Mouse (Mus musculus) liver, postnatal 0 days (tissue): Measurements from ENCODE around the gene Olfr1309. TPM values are rescaled to one million over a fixed set of nuclear protein-coding genes. Genes with fewer than 3 reads are reported as not detected.
"Not testable (repeated sequence)": the region's sequence is repeated elsewhere in the genome, so short reads cannot be mapped to it uniquely, and the experiment has no call there.

Source experiments
- ATAC-seq: fragments of 200-750 bp; cut with Nextera tagmentation; 2 replicates; pipeline ENCODE4 v1.8.0; 2017; ENCODE audit warnings: mild to moderate bottlenecking, moderate library complexity
- DNase-seq: peaks from one replicate; pipeline ENCODE4 v3.0.0-alpha.2; 2016
- H3K27ac ChIP-seq: fragments of 300-500 bp; sonication (generic); 2 replicates; pipeline ENCODE4 v1.5.1; 2014; ENCODE audit warnings: antibody characterized with exemption, moderate library complexity, mild to moderate bottlenecking, low read depth
- H3K27me3 ChIP-seq: fragments of 300-500 bp; sonication (generic); 2 replicates; pipeline ENCODE4 v1.6.1; 2014; ENCODE audit warnings: low read length, control low read depth, mixed read lengths; ENCODE audit not compliant: insufficient read depth
- H3K36me3 ChIP-seq: fragments of 300-500 bp; sonication (generic); replicated peaks from 2 replicates; pipeline ENCODE4 v1.6.1; 2014; ENCODE audit warnings: mild to moderate bottlenecking, control low read depth, low read length, moderate library complexity, mixed read lengths; ENCODE audit not compliant: insufficient read depth
- H3K4me1 ChIP-seq: fragments of 300-500 bp; sonication (generic); 2 replicates; pipeline ENCODE4 v1.6.1; 2014; ENCODE audit warnings: antibody characterized with exemption, mild to moderate bottlenecking, control low read depth; ENCODE audit not compliant: insufficient read depth
- H3K4me2 ChIP-seq: fragments of 300-500 bp; sonication (generic); 2 replicates; pipeline ENCODE4 v1.6.1; 2014; ENCODE audit warnings: low read depth, mild to moderate bottlenecking, low read length, moderate library complexity, mixed read lengths
- H3K4me3 ChIP-seq: fragments of 300-500 bp; sonication (generic); 2 replicates; pipeline ENCODE4 v1.5.1; 2014; ENCODE audit warnings: low read depth, low read length
- H3K9ac ChIP-seq: fragments of 300-500 bp; sonication (generic); replicated peaks from 2 replicates; pipeline ENCODE4 v1.6.1; 2014; ENCODE audit warnings: mild to moderate bottlenecking, moderate library complexity
- H3K9me3 ChIP-seq: fragments of 300-500 bp; sonication (generic); 2 replicates; pipeline ENCODE4 v1.6.1; 2016; ENCODE audit warnings: mild to moderate bottlenecking, control low read depth, low read length, mixed read lengths
- CTCF ChIP-seq: sonication (generic); IDR thresholded peaks from 2 replicates; pipeline ENCODE4 v1.5.1; 2016; ENCODE audit warnings: antibody characterized with exemption, low read depth
- EP300 ChIP-seq: IDR thresholded peaks from 2 replicates; pipeline ENCODE4 v1.6.1; 2016; ENCODE audit warnings: antibody characterized with exemption, low read depth, mild to moderate bottlenecking
- WGBS: fragments of 180-500 bp; shearing (Covaris S2); extraction: QIAGEN DNeasy Blood & Tissue Kit; methylation state at CpG from one replicate; pipeline ENCODE4 v1.1.7; 2014; ENCODE audit not compliant: insufficient replicate concordance; 5-methylcytosine and 5-hydroxymethylcytosine counted together
- polyA plus RNA-seq: library from polyadenylated mRNA; unstranded; fragments of >200 nt; fragmentation: Nextera tagmentation; extraction: Ambion mirVana; gene quantifications from 2 replicates; pipeline ENCODE4 v1.2.1, GENCODE M21; 2015

Olfr1309 gene
- polyA plus RNA-seq: not detected in 2 replicates

GRCm38 (mm10) chr2:111990181-111990580, at the start of gene Olfr1309:
Olfr1309 (minus strand) TSS chr2:111990281.
- Histone ChIP-seq H3K36me3 (no peaks in the 10 kb centered on the region), H3K27ac (no peak within 1 kb of the TSS), H3K4me2 (no peak within 1 kb of the TSS), H3K4me3 (no peak within 1 kb of the TSS), H3K4me1 (no peaks in the 10 kb centered on the region), H3K9ac (no peak within 1 kb of the TSS), H3K9me3 (peaks cover 3% of the 10 kb centered on the region; the same call in 1 of the 2 replicates), H3K27me3 (no peaks in the 10 kb centered on the region)
- TF ChIP-seq EP300: no peak
- no peak for TF ChIP-seq CTCF
- no peak for DNase-seq
- no peak for ATAC-seq
- 44% methylated on average over 1 of the region's 1 CpGs for WGBS

- 45% methylated on average over 6 of the region's 6 CpGs for WGBS
- not testable (repeated sequence) for H3K27me3 ChIP-seq, H3K9ac ChIP-seq, H3K27ac ChIP-seq, H3K4me3 ChIP-seq, H3K4me1 ChIP-seq, DNase-seq, H3K4me2 ChIP-seq, H3K36me3 ChIP-seq, H3K9me3 ChIP-seq, ATAC-seq
Observed at GRCm38 (mm10) chr2:112026971-112027370, 36.9 kb upstream of the Olfr1309 start.

- H3K4me2 ChIP-seq: no peak within 1 kb of the TSS
- WGBS: 74% methylated on average over 2 of the region's 2 CpGs
- H3K9me3 ChIP-seq: no peaks in the 10 kb centered on the region
- no peak for ATAC-seq
- TF ChIP-seq EP300 (no peak), CTCF (no peak)
- no peak for DNase-seq
- H3K27me3 ChIP-seq: no peaks in the 10 kb centered on the region
- H3K27ac ChIP-seq: no peak within 1 kb of the TSS
- H3K36me3 ChIP-seq: no peaks in the 10 kb centered on the region
- no peaks in the 10 kb centered on the region for H3K4me1 ChIP-seq
- H3K4me3 ChIP-seq: no peak within 1 kb of the TSS
- H3K9ac ChIP-seq: no peak within 1 kb of the TSS
Observed at GRCm38 (mm10) chr2:112024312-112024711, 34.2 kb upstream of the Olfr1309 start, which contains the start of gene Olfr1311. Olfr1311 (minus strand) TSS chr2:112024412.

- Histone ChIP-seq H3K36me3 (no peaks in the 10 kb centered on the region), H3K27ac (no peak overlapping the region), H3K4me2 (no peak overlapping the region), H3K9me3 (no peaks in the 10 kb centered on the region), H3K4me1 (no peaks in the 10 kb centered on the region), H3K27me3 (no peaks in the 10 kb centered on the region), H3K4me3 (no peak overlapping the region), H3K9ac (no peak overlapping the region)
- WGBS: 64% methylated on average over 3 of the region's 3 CpGs
- TF ChIP-seq EP300: no peak
- TF ChIP-seq CTCF: no peak
- ATAC-seq: no peak
- DNase-seq: no peak
Observed at GRCm38 (mm10) chr2:112014900-112015299, 24.8 kb upstream of the Olfr1309 start.

GRCm38 (mm10) chr2:112012608-112013007, 22.5 kb upstream of the Olfr1309 start, which contains the start of gene Olfr1310:
Olfr1310 (minus strand) TSS chr2:112012708.
- Histone ChIP-seq H3K27me3 (no peaks in the 10 kb centered on the region), H3K4me3 (no peak within 1 kb of the TSS), H3K9ac (no peak within 1 kb of the TSS), H3K27ac (no peak within 1 kb of the TSS), H3K36me3 (no peaks in the 10 kb centered on the region), H3K4me1 (no peaks in the 10 kb centered on the region), H3K4me2 (no peak within 1 kb of the TSS), H3K9me3 (no peaks in the 10 kb centered on the region)
- TF ChIP-seq CTCF (no peak), EP300 (no peak)
- DNase-seq (no peak), ATAC-seq (no peak)

GRCm38 (mm10) chr2:111964844-111965243, 25.2 kb downstream of the Olfr1309 start, which contains the start of gene Olfr1308:
Olfr1308 (minus strand) TSS chr2:111964944.
- Histone ChIP-seq H3K9me3 (no peaks in the 10 kb centered on the region), H3K4me2 (no peak within 1 kb of the TSS), H3K4me1 (no peaks in the 10 kb centered on the region), H3K27ac (no peak within 1 kb of the TSS), H3K36me3 (no peaks in the 10 kb centered on the region), H3K9ac (no peak within 1 kb of the TSS), H3K4me3 (no peak within 1 kb of the TSS), H3K27me3 (no peaks in the 10 kb centered on the region)
- no peak for TF ChIP-seq EP300
- no peak for TF ChIP-seq CTCF
- 53% methylated on average over 1 of the region's 1 CpGs for WGBS
- ATAC-seq (no peak), DNase-seq (no peak)

- DNase-seq (no peak), ATAC-seq (no peak)
- WGBS: 58% methylated on average over 1 of the region's 1 CpGs
- H3K4me1 ChIP-seq: no peaks in the 10 kb centered on the region
- H3K4me3 ChIP-seq: no peak within 1 kb of the TSS
- no peaks in the 10 kb centered on the region for H3K27me3 ChIP-seq
- TF ChIP-seq EP300 (no peak), CTCF (no peak)
- no peak within 1 kb of the TSS for H3K27ac ChIP-seq
- no peak within 1 kb of the TSS for H3K9ac ChIP-seq
- H3K9me3 ChIP-seq: no peaks in the 10 kb centered on the region
- H3K36me3 ChIP-seq: no peaks in the 10 kb centered on the region
- no peak within 1 kb of the TSS for H3K4me2 ChIP-seq
Observed at GRCm38 (mm10) chr2:111949340-111949739, 40.7 kb downstream of the Olfr1309 start, which contains the start of gene Olfr1307. Olfr1307 (minus strand) TSS chr2:111949440.

Other genes with a start within 250 kb of the Olfr1309 start
- not detected in 2 replicates for gene Olfr1301, start 239.3 kb downstream of the Olfr1309 start, polyA plus RNA-seq
- not detected in 2 replicates for gene Olfr1302, start 212.9 kb downstream of the Olfr1309 start, polyA plus RNA-seq
- gene Olfr1303, start 169.9 kb downstream of the Olfr1309 start, polyA plus RNA-seq: not detected in 2 replicates
- not detected in 2 replicates for gene Olfr1305, start 113.1 kb downstream of the Olfr1309 start, polyA plus RNA-seq
- not detected in 2 replicates for gene Olfr1306, start 74.0 kb downstream of the Olfr1309 start, polyA plus RNA-seq
- gene Olfr1307, start 40.8 kb downstream of the Olfr1309 start, polyA plus RNA-seq: not detected in 2 replicates
- gene Olfr1308, start 25.3 kb downstream of the Olfr1309 start, polyA plus RNA-seq: not detected in 2 replicates
- gene Olfr1310, start 22.4 kb upstream of the Olfr1309 start, polyA plus RNA-seq: not detected in 2 replicates
- gene Olfr1311, start 34.1 kb upstream of the Olfr1309 start, polyA plus RNA-seq: not detected in 2 replicates
- not detected in 2 replicates for gene Olfr1312, start 60.0 kb upstream of the Olfr1309 start, polyA plus RNA-seq
- not detected in 2 replicates for gene Olfr1313, start 87.6 kb upstream of the Olfr1309 start, polyA plus RNA-seq
- not detected in 2 replicates for gene Olfr1314, start 106.5 kb upstream of the Olfr1309 start, polyA plus RNA-seq
- gene Olfr1315-ps1, start 125.2 kb upstream of the Olfr1309 start, polyA plus RNA-seq: not detected in 2 replicates
- not detected in 2 replicates for gene Olfr1316, start 144.7 kb upstream of the Olfr1309 start, polyA plus RNA-seq
- gene Olfr1317, start 150.0 kb upstream of the Olfr1309 start, polyA plus RNA-seq: not detected in 2 replicates
- gene Olfr1318, start 163.9 kb upstream of the Olfr1309 start, polyA plus RNA-seq: not detected in 2 replicates
- gene Lpcat4, start 249.2 kb upstream of the Olfr1309 start, polyA plus RNA-seq: 1.6 and 1.7 TPM in 2 replicates